Mouse (Mus musculus) kidney, postnatal 0 days (tissue): Measurements from ENCODE around the gene Tas2r143. TPM values are rescaled to one million over a fixed set of nuclear protein-coding genes. Genes with fewer than 3 reads are reported as not detected.

Source experiments
- ATAC-seq: fragments of 200-750 bp; cut with Nextera tagmentation; replicated peaks from 2 replicates; pipeline ENCODE4 v1.8.0; 2017; ENCODE audit warnings: low read depth, moderate number of reproducible peaks, moderate TSS enrichment, moderate library complexity; ENCODE audit not compliant: low FRiP score
- DNase-seq: peaks from one replicate; pipeline ENCODE4 v3.0.0-alpha.2; 2016; ENCODE audit warnings: low spot score
- H3K27ac ChIP-seq: fragments of 300-500 bp; sonication (generic); 2 replicates; pipeline ENCODE4 v1.5.1; 2014; ENCODE audit warnings: mild to moderate bottlenecking
- H3K27me3 ChIP-seq: fragments of 300-500 bp; sonication (generic); 2 replicates; pipeline ENCODE4 v1.6.1; 2014; ENCODE audit warnings: low read length, mixed read lengths; ENCODE audit not compliant: insufficient read depth
- H3K36me3 ChIP-seq: fragments of 300-500 bp; sonication (generic); 2 replicates; pipeline ENCODE4 v1.6.1; 2014; ENCODE audit warnings: low read length, mixed read lengths; ENCODE audit not compliant: insufficient read depth
- H3K4me1 ChIP-seq: fragments of 300-500 bp; sonication (generic); replicated peaks from 2 replicates; pipeline ENCODE4 v1.6.1; 2014; ENCODE audit warnings: antibody characterized with exemption, low read length, mixed read lengths; ENCODE audit not compliant: insufficient read depth
- H3K4me2 ChIP-seq: fragments of 300-500 bp; sonication (generic); 2 replicates; pipeline ENCODE4 v1.6.1; 2014; ENCODE audit warnings: mild to moderate bottlenecking, low read length, moderate library complexity, mixed read lengths
- H3K4me3 ChIP-seq: fragments of 300-500 bp; sonication (generic); replicated peaks from 2 replicates; pipeline ENCODE4 v1.5.1; 2014; ENCODE audit warnings: low read depth, low read length
- H3K9ac ChIP-seq: fragments of 300-500 bp; sonication (generic); 2 replicates; pipeline ENCODE4 v1.6.1; 2014; ENCODE audit warnings: low read depth, low read length
- H3K9me3 ChIP-seq: fragments of 300-500 bp; sonication (generic); replicated peaks from 2 replicates; pipeline ENCODE4 v1.6.1; 2016; ENCODE audit warnings: low read length, inconsistent platforms, mixed read lengths
- CTCF ChIP-seq: IDR thresholded peaks from 2 replicates; pipeline ENCODE4 v1.5.1; 2016; ENCODE audit warnings: antibody characterized with exemption, low read depth, mild to moderate bottlenecking, moderate library complexity
- WGBS: fragments of 180-500 bp; shearing (Covaris S2); extraction: QIAGEN DNeasy Blood & Tissue Kit; methylation state at CpG from one replicate; pipeline ENCODE4 v1.1.7; 2014; 5-methylcytosine and 5-hydroxymethylcytosine counted together
- polyA plus RNA-seq: library from polyadenylated mRNA; unstranded; fragments of >200 nt; fragmentation: Nextera tagmentation; extraction: Ambion mirVana; gene quantifications from 2 replicates; pipeline ENCODE4 v1.2.1, GENCODE M21; 2015

Gene Tas2r143
- polyA plus RNA-seq, 1 experiment from 2014 or later, result not detected

DNA sequence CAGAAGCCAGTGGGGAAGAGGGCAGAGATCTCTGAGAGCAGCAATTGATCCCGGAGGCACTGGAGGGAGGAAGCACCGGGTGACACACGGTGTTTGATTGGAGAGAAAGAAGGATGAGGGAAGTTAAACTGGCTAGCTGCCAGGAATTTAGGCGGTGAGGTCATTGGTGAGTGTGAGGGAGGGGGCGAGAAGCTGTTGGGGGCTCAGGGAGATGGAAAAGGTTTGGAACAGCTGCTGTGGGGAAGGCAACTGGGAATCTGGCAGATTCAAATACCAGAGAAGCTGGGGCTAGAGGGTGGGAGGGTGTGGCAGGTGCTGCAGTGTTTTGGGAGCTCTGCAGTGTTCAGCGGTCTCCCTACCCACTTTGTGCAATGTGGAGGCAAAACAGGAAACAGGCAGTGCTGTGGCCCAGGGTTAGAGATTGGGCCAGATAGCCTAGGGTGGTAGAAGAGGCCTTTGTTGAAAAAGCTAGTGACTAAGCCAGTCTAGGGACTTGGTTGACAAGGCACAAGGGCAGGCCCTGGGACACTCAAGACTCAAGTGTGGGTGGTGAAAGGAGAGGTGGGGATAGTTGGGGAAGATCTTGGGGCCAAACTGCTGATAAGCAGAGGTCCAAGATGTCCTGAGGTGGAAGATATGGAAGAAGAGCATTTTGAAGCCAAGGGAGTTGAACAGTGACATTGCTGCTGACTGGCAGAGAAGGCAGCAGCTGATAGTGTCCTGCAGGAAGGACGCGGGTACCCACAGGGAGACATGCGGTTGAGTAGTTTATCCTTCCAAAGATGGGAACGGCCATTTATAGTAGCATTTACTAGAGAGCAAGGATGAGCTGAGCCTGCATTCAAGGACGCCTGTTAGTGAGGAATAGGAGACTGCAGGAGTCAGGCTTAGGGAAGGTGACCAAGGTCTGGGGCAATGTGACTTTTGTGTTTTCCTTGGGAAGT, 45.7 kb upstream of the Tas2r143 start:
- peaks cover 38% of the 10 kb centered on the region for H3K4me1 ChIP-seq
- H3K4me2 ChIP-seq, result peak overlapping the region; percentile 27

GRCm38 (mm10) chr6:42355366-42355765, 44.7 kb upstream of the Tas2r143 start:
- H3K27ac ChIP-seq, result no peak overlapping the region
- H3K9me3 ChIP-seq, result no peaks in the 10 kb centered on the region
- H3K4me2 ChIP-seq, result no peak overlapping the region
- TF ChIP-seq CTCF, result no peak
- H3K9ac ChIP-seq, result no peak overlapping the region
- no peaks in the 10 kb centered on the region for H3K27me3 ChIP-seq
- WGBS, result 93% methylated on average over 6 of the region's 6 CpGs
- H3K4me3 ChIP-seq, result no peak overlapping the region
- H3K36me3 ChIP-seq, result peaks cover 51% of the 10 kb centered on the region
- H3K4me1 ChIP-seq, result peaks cover 38% of the 10 kb centered on the region
- ATAC-seq, result no peak
- no peak for DNase-seq

More for the DNA sequence above, 45.7 kb upstream of the Tas2r143 start:
- Histone ChIP-seq H3K4me3 (no peak overlapping the region), H3K27ac (no peak overlapping the region), H3K9ac (no peak overlapping the region), H3K27me3 (no peaks in the 10 kb centered on the region), H3K36me3 (peaks cover 42% of the 10 kb centered on the region), H3K9me3 (no peaks in the 10 kb centered on the region)
- DNase-seq (no peak), ATAC-seq (no peak)
- 51% methylated on average over 11 of the region's 11 CpGs for WGBS
- TF ChIP-seq CTCF, result no peak

GRCm38 (mm10) chr6:42355794-42356600, 44.0 kb upstream of the Tas2r143 start:
- Histone ChIP-seq H3K27me3 (no peaks in the 10 kb centered on the region), H3K36me3 (peaks cover 55% of the 10 kb centered on the region), H3K4me3 (no peak overlapping the region), H3K4me1 (peaks cover 35% of the 10 kb centered on the region), H3K9ac (no peak overlapping the region), H3K4me2 (no peak overlapping the region), H3K27ac (no peak overlapping the region), H3K9me3 (no peaks in the 10 kb centered on the region)
- ATAC-seq (no peak), DNase-seq (no peak)
- TF ChIP-seq CTCF, result no peak
- WGBS, result 91% methylated on average over 13 of the region's 13 CpGs

- peaks cover 50% of the 10 kb centered on the region for H3K36me3 ChIP-seq
- ATAC-seq (no peak), DNase-seq (no peak)
- H3K9ac ChIP-seq, result no peak overlapping the region
- 92% methylated on average over 5 of the region's 5 CpGs for WGBS
- H3K4me2 ChIP-seq, result no peak overlapping the region
- H3K9me3 ChIP-seq, result no peaks in the 10 kb centered on the region
- H3K27me3 ChIP-seq, result no peaks in the 10 kb centered on the region
- no peak overlapping the region for H3K27ac ChIP-seq
- no peak overlapping the region for H3K4me3 ChIP-seq
- TF ChIP-seq CTCF, result no peak
- H3K4me1 ChIP-seq, result peaks cover 26% of the 10 kb centered on the region
These were observed 43.1 kb upstream of the Tas2r143 start for GRCm38 (mm10) chr6:42356913-42357312.

- Histone ChIP-seq H3K9me3 (no peaks in the 10 kb centered on the region), H3K36me3 (peaks cover 50% of the 10 kb centered on the region), H3K27me3 (no peaks in the 10 kb centered on the region), H3K4me1 (peaks cover 16% of the 10 kb centered on the region), H3K27ac (no peak overlapping the region), H3K4me3 (no peak overlapping the region), H3K9ac (no peak overlapping the region), H3K4me2 (no peak overlapping the region)
- WGBS, result 50% methylated on average over 6 of the region's 6 CpGs
- no peak for DNase-seq
- no peak for TF ChIP-seq CTCF
- ATAC-seq, result no peak
These were observed 42.1 kb upstream of the Tas2r143 start for GRCm38 (mm10) chr6:42357901-42358300.

DNA sequence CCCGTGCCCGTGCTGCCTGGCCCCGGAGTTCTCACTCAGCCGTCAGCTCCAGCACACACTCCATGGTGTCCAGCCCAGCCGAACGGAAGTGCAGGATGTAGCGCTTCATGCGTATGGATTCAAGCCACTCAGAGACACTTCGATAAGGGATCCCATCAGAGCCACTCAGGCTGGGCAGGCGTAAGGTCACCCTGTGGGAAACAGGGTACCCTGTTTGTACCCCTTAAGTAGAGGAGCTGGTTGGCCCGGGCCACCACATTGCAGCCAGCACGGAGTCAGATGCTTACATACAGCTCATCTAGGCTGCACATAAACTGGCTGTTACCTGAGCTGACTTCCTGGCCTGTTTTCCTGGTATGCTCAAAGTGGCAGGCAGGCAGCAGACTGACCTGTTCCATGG, 41.1 kb upstream of the Tas2r143 start:
- Histone ChIP-seq H3K4me2 (no peak overlapping the region), H3K9ac (no peak overlapping the region), H3K36me3 (peaks cover 50% of the 10 kb centered on the region), H3K4me1 (peaks cover 8% of the 10 kb centered on the region), H3K27me3 (no peaks in the 10 kb centered on the region), H3K9me3 (no peaks in the 10 kb centered on the region), H3K4me3 (no peak overlapping the region), H3K27ac (no peak overlapping the region)
- ATAC-seq (no peak), DNase-seq (no peak)
- WGBS, result 88% methylated on average over 12 of the region's 12 CpGs
- no peak for TF ChIP-seq CTCF
